Mouse (Mus musculus) lung, postnatal 14 days (tissue): ENCODE measurements at regions not wholly inside any gene's neighbourhood (a gene's known extent, or its start where the extent isn't known, plus 50 kb on each side); places are given as distances from the start of the nearest gene placed in this dataset.

Experiments
- DNase-seq: peaks from one replicate; pipeline ENCODE4 v3.0.0; 2021

GRCm38 (mm10) chr8:5800594-5800993 is 695.4 kb upstream of the Slc10a2 start:
- no peak for DNase-seq

DNA sequence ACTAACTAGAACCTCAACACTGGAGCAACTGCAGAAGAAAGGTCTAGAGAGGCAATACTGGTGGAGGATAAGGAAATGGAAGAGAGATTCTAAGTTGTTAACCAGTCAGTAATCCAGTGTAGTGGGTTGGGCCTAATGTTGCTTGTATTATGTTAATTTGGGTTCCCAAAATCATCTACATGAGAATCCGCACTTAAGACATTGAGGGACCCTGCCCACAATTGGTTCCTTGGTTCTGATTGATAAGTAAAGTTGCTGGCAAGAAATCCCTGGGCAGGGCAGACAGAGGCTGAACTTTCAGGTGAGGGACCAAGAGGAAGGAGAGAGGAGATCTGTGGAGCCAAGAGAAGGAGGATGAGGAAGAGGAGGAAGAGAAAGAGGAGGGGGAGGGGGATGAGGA is 651.2 kb upstream of the Slc10a2 start:
- no peak for DNase-seq

DNA sequence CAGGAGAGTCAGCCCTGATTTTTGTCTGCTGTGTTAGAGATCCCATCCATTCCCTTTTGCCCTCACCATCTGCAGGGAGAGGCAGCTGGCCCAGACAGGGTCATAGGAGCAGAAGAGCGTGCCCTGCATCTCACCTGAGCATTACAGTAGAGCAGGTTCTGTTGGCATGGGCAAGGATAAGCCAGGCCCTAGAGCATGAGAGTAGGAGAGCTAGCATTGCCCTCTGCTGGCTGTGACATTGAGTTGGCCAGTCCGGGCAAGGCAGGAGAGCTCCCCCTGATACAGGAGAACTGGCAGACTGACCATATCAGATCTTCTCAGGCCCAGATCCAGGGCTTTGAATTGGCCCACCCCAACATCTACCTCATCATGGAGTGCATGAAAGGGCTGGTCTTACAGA is 634.4 kb upstream of the Slc10a2 start:
- peak; percentile 1 for DNase-seq

- DNase-seq = no peak
These were observed 622.3 kb upstream of the Slc10a2 start for GRCm38 (mm10) chr8:5727416-5727815.

- no peak for DNase-seq
These were observed 582.8 kb upstream of the Slc10a2 start for GRCm38 (mm10) chr8:5687999-5688398.

DNA sequence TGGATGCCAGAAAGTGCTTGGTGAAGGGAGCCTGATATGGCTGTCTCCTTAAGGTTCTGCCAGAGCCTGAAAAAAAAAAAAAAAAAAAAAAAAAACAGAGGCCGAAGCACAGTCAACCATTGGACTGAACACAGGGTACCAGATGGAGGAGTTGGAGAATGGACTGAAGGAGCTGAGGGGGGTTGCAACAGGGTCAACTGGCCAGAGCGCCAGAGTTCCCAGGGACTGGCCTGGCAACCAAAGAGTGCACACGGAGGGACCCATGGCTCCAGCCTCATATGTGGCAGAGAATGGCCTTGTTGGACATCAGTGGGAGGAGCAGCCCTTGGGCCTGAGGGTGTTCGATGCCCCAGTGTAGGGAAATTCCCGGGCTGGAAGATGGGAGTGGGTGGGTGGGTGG is 569.8 kb upstream of the Slc10a2 start:
- DNase-seq = no peak
